Mouse (Mus musculus): ENCODE measurements around the gene Def6. TPM values are rescaled to one million over a fixed set of nuclear protein-coding genes. Genes with fewer than 3 reads are reported as not detected.

Gene Def6
- total and polyA plus RNA-seq, 3 experiments = 31.3 to 81.8 (median 53.6) TPM

GRCm38 (mm10) chr17:28244214-28244613, 36.6 kb downstream of the Def6 start:
- no peak overlapping the region for H3K9ac ChIP-seq (ENCODE audit: insufficient read depth, low read depth)
- H3K27ac ChIP-seq (ENCODE audit: insufficient read depth, low read depth) = no peak overlapping the region
- peaks cover 28 to 82% of the 10 kb centered on the region in 2 experiments for H3K4me1 ChIP-seq (ENCODE audit: control insufficient read depth in 1 of 2, insufficient read depth in 2 of 2)
- H3K4me3 ChIP-seq (replicated peaks in 1 of 3; ENCODE audit: low read depth in 2 of 3, low read length in 2 of 3, poor library complexity in 1 of 3) = no peak overlapping the region
- no peak for TF ChIP-seq CTCF (conservative IDR thresholded peaks at IDR 0.05 in 1 of 2, IDR thresholded peaks at IDR 0.05 in 1 of 2; ENCODE audit: low read depth in 2 of 2, low read length in 2 of 2)
- TF ChIP-seq TBP (conservative IDR thresholded peaks at IDR 0.05; ENCODE audit: low read depth, low read length) = no peak
- TF ChIP-seq JUND (conservative IDR thresholded peaks at IDR 0.05; ENCODE audit: low read depth, low read length) = no peak
- no peak for TF ChIP-seq E2F4 (IDR thresholded peaks at IDR 0.05; ENCODE audit: insufficient replicate concordance, low read depth, low read length)
- no peak for TF ChIP-seq ELF1 (IDR thresholded peaks at IDR 0.05; ENCODE audit: low read depth, low read length)
- TF ChIP-seq NELFE (IDR thresholded peaks at IDR 0.05; ENCODE audit: low read depth, low read length) = no peak
- no peak for TF ChIP-seq KAT2A (IDR thresholded peaks at IDR 0.05; ENCODE audit: insufficient replicate concordance, low read length)
- TF ChIP-seq USF2 (conservative IDR thresholded peaks at IDR 0.05; ENCODE audit: low read depth, low read length) = no peak
- no peak for TF ChIP-seq HCFC1 (IDR thresholded peaks at IDR 0.05; ENCODE audit: low read depth, low read length)
- no peak for TF ChIP-seq SIN3A (IDR thresholded peaks at IDR 0.05; ENCODE audit: low read length)
- TF ChIP-seq RCOR1 (conservative IDR thresholded peaks at IDR 0.05; ENCODE audit: low read depth, low read length) = no peak
- in situ Hi-C loops (cut with MboI; ENCODE audit: low pct_ligation_motif_present, low pct_unique_long_range_greater_than_20kb, low sequenced_read_pairs) = no loop called here
- dilution Hi-C loops (cut with MboI; ENCODE audit: extremely low pct_ligation_motif_present, extremely low pct_unique_long_range_greater_than_20kb, low sequenced_read_pairs) = no loop called here
- no peaks in the 10 kb centered on the region for H3K27me3 ChIP-seq (replicated peaks)
- H3K9me3 ChIP-seq (replicated peaks; ENCODE audit: low read length) = no peaks in the 10 kb centered on the region
- H3K79me2 ChIP-seq (replicated peaks; ENCODE audit: control insufficient read depth, extremely low read depth, insufficient read depth, poor library complexity, severe bottlenecking) = no peaks in the 10 kb centered on the region; the same call in 1 of the 2 replicates
- DNase-seq (ENCODE audit: extremely low read depth) = no peak
- H3K4me2 ChIP-seq (ENCODE audit: insufficient read depth, low read depth, poor library complexity, severe bottlenecking) = no peak overlapping the region
- H3K36me3 ChIP-seq (replicated peaks in 1 of 2; ENCODE audit: control insufficient read depth in 1 of 2, insufficient read depth in 1 of 2, low read length in 1 of 2) = peaks cover 42 to 82% of the 10 kb centered on the region in 2 experiments

- DNase-seq (ENCODE audit: extremely low read depth) = no peak
- in situ Hi-C loops (cut with MboI; ENCODE audit: low pct_ligation_motif_present, low pct_unique_long_range_greater_than_20kb, low sequenced_read_pairs) = no loop called here
- no peaks in the 10 kb centered on the region for H3K9me3 ChIP-seq (replicated peaks; ENCODE audit: low read length)
- H3K27ac ChIP-seq (ENCODE audit: insufficient read depth, low read depth) = no peak overlapping the region
- H3K4me3 ChIP-seq (replicated peaks in 1 of 3; ENCODE audit: low read depth in 2 of 3, low read length in 2 of 3, poor library complexity in 1 of 3) = no peak overlapping the region
- TF ChIP-seq MEF2A (IDR thresholded peaks at IDR 0.05; ENCODE audit: borderline replicate concordance, low read depth, low read length) (no peak), MAZ (IDR thresholded peaks at IDR 0.05; ENCODE audit: low read depth, low read length) (no peak), CHD2 (IDR thresholded peaks at IDR 0.05; ENCODE audit: low read length) (no peak), ZKSCAN1 (IDR thresholded peaks at IDR 0.05; ENCODE audit: borderline replicate concordance, low read depth, low read length) (no peak), RCOR1 (conservative IDR thresholded peaks at IDR 0.05; ENCODE audit: low read depth, low read length) (no peak), UBTF (IDR thresholded peaks at IDR 0.05; ENCODE audit: low read depth, low read length) (no peak)
- no peaks in the 10 kb centered on the region for H3K27me3 ChIP-seq (replicated peaks)
- dilution Hi-C loops (cut with MboI; ENCODE audit: extremely low pct_ligation_motif_present, extremely low pct_unique_long_range_greater_than_20kb, low sequenced_read_pairs) = no loop called here
- H3K9ac ChIP-seq (ENCODE audit: insufficient read depth, low read depth) = no peak overlapping the region
- H3K4me2 ChIP-seq (ENCODE audit: insufficient read depth, low read depth, poor library complexity, severe bottlenecking) = no peak overlapping the region
- no peaks in the 10 kb centered on the region; the same call in 1 of the 2 replicates for H3K79me2 ChIP-seq (replicated peaks; ENCODE audit: control insufficient read depth, extremely low read depth, insufficient read depth, poor library complexity, severe bottlenecking)
- peaks cover 39 to 82% of the 10 kb centered on the region in 2 experiments for H3K36me3 ChIP-seq (replicated peaks in 1 of 2; ENCODE audit: control insufficient read depth in 1 of 2, insufficient read depth in 1 of 2, low read length in 1 of 2)
- H3K4me1 ChIP-seq (ENCODE audit: control insufficient read depth in 1 of 2, insufficient read depth in 2 of 2) = peaks cover 28 to 82% of the 10 kb centered on the region in 2 experiments
Measured at GRCm38 (mm10) chr17:28244714-28245113, 37.1 kb downstream of the Def6 start.
